Mouse (Mus musculus): ENCODE measurements around the gene Glrx. TPM values are rescaled to one million over a fixed set of nuclear protein-coding genes. Genes with fewer than 3 reads are reported as not detected.
"Not testable (repeated sequence)": the region's sequence is repeated elsewhere in the genome, so short reads cannot be mapped to it uniquely, and the experiment has no call there.

Glrx gene
- total RNA-seq (2017) = 11.9 to 36.7 TPM (median 19.7 TPM) in 3 replicates

- peak; percentile 88 for ATAC-seq (replicated peaks; ENCODE audit: insufficient number of reproducible peaks, low FRiP score, low TSS enrichment, poor library complexity, severe bottlenecking)
Observed at GRCm38 (mm10) chr13:75839719-75840481, at the start of gene Glrx. Gene Glrx (plus strand): TSS chr13:75839868.

- 0 out of 2 replicates have a peak, but pooled peaks have one; percentile 10 for ATAC-seq (replicated peaks; ENCODE audit: insufficient number of reproducible peaks, low FRiP score, low TSS enrichment, poor library complexity, severe bottlenecking)
Observed at GRCm38 (mm10) chr13:75790550-75791205, 49.0 kb upstream of the Glrx start.

GRCm38 (mm10) chr13:75793863-75794629, 45.6 kb upstream of the Glrx start:
- no peak for ATAC-seq (replicated peaks; ENCODE audit: insufficient number of reproducible peaks, low FRiP score, low TSS enrichment, poor library complexity, severe bottlenecking)

GRCm38 (mm10) chr13:75797369-75798141, 42.1 kb upstream of the Glrx start:
- peak; percentile 94 for ATAC-seq (replicated peaks; ENCODE audit: insufficient number of reproducible peaks, low FRiP score, low TSS enrichment, poor library complexity, severe bottlenecking)

GRCm38 (mm10) chr13:75798413-75799302, 41.0 kb upstream of the Glrx start:
- ATAC-seq (replicated peaks; ENCODE audit: insufficient number of reproducible peaks, low FRiP score, low TSS enrichment, poor library complexity, severe bottlenecking) = no peak

- no peak for ATAC-seq (replicated peaks; ENCODE audit: insufficient number of reproducible peaks, low FRiP score, low TSS enrichment, poor library complexity, severe bottlenecking)
Observed at GRCm38 (mm10) chr13:75799421-75799820, 40.2 kb upstream of the Glrx start.

- no peak for ATAC-seq (replicated peaks; ENCODE audit: insufficient number of reproducible peaks, low FRiP score, low TSS enrichment, poor library complexity, severe bottlenecking)
Observed at GRCm38 (mm10) chr13:75807969-75808368, 31.7 kb upstream of the Glrx start.

- ATAC-seq (replicated peaks; ENCODE audit: insufficient number of reproducible peaks, low FRiP score, low TSS enrichment, poor library complexity, severe bottlenecking) = no peak
Observed at GRCm38 (mm10) chr13:75809957-75810356, 29.7 kb upstream of the Glrx start.

- ATAC-seq (replicated peaks; ENCODE audit: insufficient number of reproducible peaks, low FRiP score, low TSS enrichment, poor library complexity, severe bottlenecking) = no peak
Observed at GRCm38 (mm10) chr13:75817183-75817582, 22.5 kb upstream of the Glrx start.

GRCm38 (mm10) chr13:75818486-75818885, 21.2 kb upstream of the Glrx start:
- no peak for ATAC-seq (replicated peaks; ENCODE audit: insufficient number of reproducible peaks, low FRiP score, low TSS enrichment, poor library complexity, severe bottlenecking)

- no peak for ATAC-seq (replicated peaks; ENCODE audit: insufficient number of reproducible peaks, low FRiP score, low TSS enrichment, poor library complexity, severe bottlenecking)
Observed at GRCm38 (mm10) chr13:75818945-75819706, 20.5 kb upstream of the Glrx start.

GRCm38 (mm10) chr13:75819898-75820297, 19.8 kb upstream of the Glrx start:
- peak; percentile 70; the same call in 1 of the 2 replicates for ATAC-seq (replicated peaks; ENCODE audit: insufficient number of reproducible peaks, low FRiP score, low TSS enrichment, poor library complexity, severe bottlenecking)

GRCm38 (mm10) chr13:75822366-75822765, 17.3 kb upstream of the Glrx start:
- ATAC-seq (replicated peaks; ENCODE audit: insufficient number of reproducible peaks, low FRiP score, low TSS enrichment, poor library complexity, severe bottlenecking) = not testable (repeated sequence)

- ATAC-seq (replicated peaks; ENCODE audit: insufficient number of reproducible peaks, low FRiP score, low TSS enrichment, poor library complexity, severe bottlenecking) = peak; percentile 64; the same call in 1 of the 2 replicates
Observed at GRCm38 (mm10) chr13:75823201-75823600, 16.5 kb upstream of the Glrx start.

- ATAC-seq (replicated peaks; ENCODE audit: insufficient number of reproducible peaks, low FRiP score, low TSS enrichment, poor library complexity, severe bottlenecking) = 0 out of 2 replicates have a peak, but pooled peaks have one; percentile 45
Observed at GRCm38 (mm10) chr13:75824611-75825319, 14.9 kb upstream of the Glrx start.

GRCm38 (mm10) chr13:75825388-75825787, 14.3 kb upstream of the Glrx start:
- ATAC-seq (replicated peaks; ENCODE audit: insufficient number of reproducible peaks, low FRiP score, low TSS enrichment, poor library complexity, severe bottlenecking) = no peak; the same call in 1 of the 2 replicates

Data from monocyte, adult 5-6 weeks (primary cell).